Mouse (Mus musculus): ENCODE data around the gene Actg1. TPM values are rescaled to one million over a fixed set of nuclear protein-coding genes. Genes with fewer than 3 reads are reported as not detected.
A peak's percentile ranks its signal among the peaks of the same experiment; 100 is the strongest.

Actg1 gene
- polyA plus RNA-seq, 1 experiment = 7,516 TPM

DNA sequence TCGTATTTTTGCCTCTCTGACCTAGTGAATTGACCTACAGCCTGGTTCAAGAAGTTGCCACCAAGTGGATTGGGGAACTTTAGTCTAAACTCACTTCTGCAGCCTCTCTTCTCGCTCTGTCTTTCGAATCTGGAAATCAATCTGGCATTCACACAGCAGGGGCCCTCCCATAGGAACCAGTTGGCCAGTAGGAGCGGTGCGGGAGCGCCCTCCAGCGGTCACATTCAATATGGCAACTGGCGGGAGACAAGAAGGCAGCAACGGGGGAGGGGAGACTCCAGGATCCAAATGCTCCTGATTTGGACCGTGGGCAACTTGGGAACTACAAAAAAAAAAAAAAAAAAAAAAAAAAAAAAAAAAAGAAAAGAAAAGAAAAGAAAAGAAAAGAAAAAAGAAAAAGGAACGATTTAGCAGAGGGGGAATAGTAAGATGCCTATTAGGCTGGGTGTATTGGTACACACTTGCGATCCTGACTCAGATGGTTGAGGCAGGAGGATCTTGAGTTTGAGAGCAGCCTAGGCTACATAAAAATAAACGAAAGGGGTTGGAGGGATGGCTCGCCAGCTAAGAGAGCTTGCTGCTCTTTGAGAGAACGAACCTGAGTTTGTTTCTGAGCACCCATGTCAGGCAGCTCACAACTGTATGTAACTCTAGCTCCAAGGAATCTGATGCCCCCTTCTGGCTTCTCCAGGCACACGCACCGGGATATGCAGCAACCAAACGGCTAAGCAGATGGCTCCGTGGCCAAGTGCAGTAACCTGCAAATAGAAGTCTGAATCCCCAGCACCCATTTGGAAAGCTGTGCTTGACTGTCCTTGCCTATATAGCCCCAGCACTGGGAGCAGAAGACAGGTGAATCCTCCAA, 40.5 kb downstream of the Actg1 start:
- Histone ChIP-seq H3K79me2 (ENCODE audit: control insufficient read depth, insufficient read depth) (no peaks in the 10 kb centered on the region), H3ac (ENCODE audit: control insufficient read depth, insufficient read length, low read depth) (no peak overlapping the region), H3K4me3 (ENCODE audit: insufficient read depth, poor library complexity, severe bottlenecking) (no peak overlapping the region), H3K79me3 (ENCODE audit: low read depth) (no peaks in the 10 kb centered on the region), H3K27me3 (ENCODE audit: control insufficient read depth, insufficient read depth, insufficient read length) (no peaks in the 10 kb centered on the region), H3K36me3 (ENCODE audit: control insufficient read depth, insufficient read depth) (no peaks in the 10 kb centered on the region)
- TF ChIP-seq MYOD1 (IDR thresholded peaks at IDR 0.05; ENCODE audit: control insufficient read depth, insufficient read length, low read depth) (no peak), MAX (IDR thresholded peaks at IDR 0.05) (peak; percentile 31), MYOG (IDR thresholded peaks at IDR 0.05; ENCODE audit: control insufficient read depth, extremely low read depth, insufficient read length) (no peak), CTCF (IDR thresholded peaks at IDR 0.05; ENCODE audit: control insufficient read depth, insufficient read depth, insufficient read length) (peak; percentile 88)

- Histone ChIP-seq H3K79me3 (ENCODE audit: low read depth) (no peaks in the 10 kb centered on the region), H3K36me3 (ENCODE audit: control insufficient read depth, insufficient read depth) (no peaks in the 10 kb centered on the region), H3K79me2 (ENCODE audit: control insufficient read depth, insufficient read depth) (no peaks in the 10 kb centered on the region), H3ac (ENCODE audit: control insufficient read depth, insufficient read length, low read depth) (no peak overlapping the region), H3K4me3 (ENCODE audit: insufficient read depth, poor library complexity, severe bottlenecking) (no peak overlapping the region), H3K27me3 (ENCODE audit: control insufficient read depth, insufficient read depth, insufficient read length) (no peaks in the 10 kb centered on the region)
- TF ChIP-seq CEBPB (IDR thresholded peaks at IDR 0.05; ENCODE audit: low read depth) (no peak), CTCF (IDR thresholded peaks at IDR 0.05; ENCODE audit: control insufficient read depth, insufficient read depth, insufficient read length) (no peak), MAX (IDR thresholded peaks at IDR 0.05) (no peak), MYOD1 (IDR thresholded peaks at IDR 0.05; ENCODE audit: control insufficient read depth, insufficient read length, low read depth) (no peak), USF1 (IDR thresholded peaks at IDR 0.05; ENCODE audit: low read depth) (no peak), FOSL1 (IDR thresholded peaks at IDR 0.05; ENCODE audit: insufficient read depth, low read length, poor library complexity, severe bottlenecking) (no peak), MYOG (IDR thresholded peaks at IDR 0.05; ENCODE audit: control insufficient read depth, extremely low read depth, insufficient read length) (no peak)
Measured at GRCm38 (mm10) chr11:120307132-120307413, 41.3 kb downstream of the Actg1 start.

DNA sequence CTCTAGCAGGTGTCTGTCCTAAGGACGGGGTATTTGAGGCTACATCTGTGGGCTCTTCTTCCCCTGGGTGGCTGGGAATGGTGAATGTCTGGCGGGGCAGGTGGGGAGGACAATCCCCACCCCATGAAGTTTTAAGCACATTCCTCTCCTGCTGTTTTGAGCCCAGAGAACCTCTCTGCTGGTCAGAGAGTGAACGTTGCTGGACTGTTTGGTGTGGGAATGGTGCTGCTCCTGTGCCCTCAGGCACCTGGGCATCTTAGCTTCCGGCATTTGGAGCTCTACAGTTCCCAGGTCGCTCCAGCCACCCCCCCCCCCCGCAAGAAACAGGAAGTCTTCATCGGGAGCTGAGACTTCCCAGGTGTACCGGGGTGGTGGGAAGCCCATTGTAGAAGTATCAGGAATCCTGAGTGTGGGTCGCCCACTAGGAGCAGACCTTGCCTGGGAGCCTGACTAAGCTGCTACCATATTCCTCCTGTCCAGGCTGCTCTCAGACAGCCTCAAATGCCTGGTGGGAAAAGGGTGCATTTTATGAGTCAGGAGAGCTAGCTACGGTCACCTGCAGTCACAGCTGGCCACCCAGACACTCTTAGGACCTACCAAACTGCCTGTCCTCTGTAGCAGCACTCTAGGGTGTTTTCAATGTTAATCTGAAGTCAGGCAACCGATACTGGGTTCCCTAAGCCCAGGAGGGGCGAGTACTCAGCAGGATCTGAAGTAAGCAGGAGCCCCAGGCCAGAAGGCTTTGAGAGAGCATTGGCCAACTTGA, 41.8 kb downstream of the Actg1 start:
- Histone ChIP-seq H3K79me2 (ENCODE audit: control insufficient read depth, insufficient read depth) (no peaks in the 10 kb centered on the region), H3K27me3 (ENCODE audit: control insufficient read depth, insufficient read depth, insufficient read length) (no peaks in the 10 kb centered on the region), H3K79me3 (ENCODE audit: low read depth) (no peaks in the 10 kb centered on the region), H3K36me3 (ENCODE audit: control insufficient read depth, insufficient read depth) (no peaks in the 10 kb centered on the region), H3ac (ENCODE audit: control insufficient read depth, insufficient read length, low read depth) (no peak overlapping the region), H3K4me3 (ENCODE audit: insufficient read depth, poor library complexity, severe bottlenecking) (no peak overlapping the region)
- TF ChIP-seq CEBPB (IDR thresholded peaks at IDR 0.05; ENCODE audit: low read depth) (no peak), MYOG (IDR thresholded peaks at IDR 0.05; ENCODE audit: control insufficient read depth, extremely low read depth, insufficient read length) (no peak), MAX (IDR thresholded peaks at IDR 0.05) (no peak), USF1 (IDR thresholded peaks at IDR 0.05; ENCODE audit: low read depth) (no peak), CTCF (IDR thresholded peaks at IDR 0.05; ENCODE audit: control insufficient read depth, insufficient read depth, insufficient read length) (no peak), MYOD1 (IDR thresholded peaks at IDR 0.05; ENCODE audit: control insufficient read depth, insufficient read length, low read depth) (no peak), FOSL1 (IDR thresholded peaks at IDR 0.05; ENCODE audit: insufficient read depth, low read length, poor library complexity, severe bottlenecking) (no peak)

DNA sequence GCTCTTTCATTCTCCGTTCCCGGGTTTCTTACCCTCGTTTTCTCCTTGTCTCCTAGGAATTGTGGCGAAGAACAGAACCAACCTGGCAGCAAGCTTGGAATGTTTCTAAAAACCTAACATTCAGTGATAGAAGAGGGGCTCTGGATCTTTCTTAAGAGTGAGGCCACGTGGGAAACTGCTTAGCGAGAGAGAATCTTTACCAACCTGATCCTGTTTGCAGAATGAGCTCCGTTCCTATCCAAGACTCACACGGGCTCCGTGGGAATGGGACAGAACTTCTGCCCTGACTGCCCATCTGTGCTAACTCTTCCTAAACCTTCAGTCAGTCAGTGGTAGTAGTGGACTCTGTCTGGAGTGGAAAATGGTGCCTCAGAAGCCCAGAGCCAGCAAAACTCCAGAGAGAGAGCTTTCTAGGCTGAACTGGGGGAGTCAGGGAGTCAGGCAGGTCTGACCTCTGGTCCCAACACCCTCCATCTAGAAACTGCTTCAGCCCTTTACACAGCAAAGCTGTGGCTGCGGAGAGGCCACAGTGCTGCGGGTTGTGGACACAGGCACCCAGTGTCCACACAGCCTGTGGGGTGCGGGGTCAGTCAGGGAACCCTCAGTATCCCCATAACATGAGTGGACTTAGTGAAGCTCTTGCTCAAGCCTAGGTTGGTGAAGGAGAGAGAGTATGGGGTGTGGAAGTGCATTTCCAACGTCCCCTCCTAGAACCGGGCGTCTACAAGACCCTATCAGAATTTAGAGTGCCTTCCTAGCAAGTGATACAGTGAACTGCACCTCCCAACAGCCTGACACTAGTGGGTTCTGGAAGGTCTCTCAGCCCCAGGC, 42.6 kb downstream of the Actg1 start:
- no peaks in the 10 kb centered on the region for H3K79me2 ChIP-seq (ENCODE audit: control insufficient read depth, insufficient read depth)
- no peak overlapping the region for H3K4me3 ChIP-seq (ENCODE audit: insufficient read depth, poor library complexity, severe bottlenecking)
- H3K36me3 ChIP-seq (ENCODE audit: control insufficient read depth, insufficient read depth) = no peaks in the 10 kb centered on the region
- peak overlapping the region; percentile 77 for H3ac ChIP-seq (ENCODE audit: control insufficient read depth, insufficient read length, low read depth)
- no peaks in the 10 kb centered on the region for H3K27me3 ChIP-seq (ENCODE audit: control insufficient read depth, insufficient read depth, insufficient read length)
- no peaks in the 10 kb centered on the region for H3K79me3 ChIP-seq (ENCODE audit: low read depth)
- TF ChIP-seq CEBPB (IDR thresholded peaks at IDR 0.05; ENCODE audit: low read depth) (no peak), USF1 (IDR thresholded peaks at IDR 0.05; ENCODE audit: low read depth) (no peak)

DNA sequence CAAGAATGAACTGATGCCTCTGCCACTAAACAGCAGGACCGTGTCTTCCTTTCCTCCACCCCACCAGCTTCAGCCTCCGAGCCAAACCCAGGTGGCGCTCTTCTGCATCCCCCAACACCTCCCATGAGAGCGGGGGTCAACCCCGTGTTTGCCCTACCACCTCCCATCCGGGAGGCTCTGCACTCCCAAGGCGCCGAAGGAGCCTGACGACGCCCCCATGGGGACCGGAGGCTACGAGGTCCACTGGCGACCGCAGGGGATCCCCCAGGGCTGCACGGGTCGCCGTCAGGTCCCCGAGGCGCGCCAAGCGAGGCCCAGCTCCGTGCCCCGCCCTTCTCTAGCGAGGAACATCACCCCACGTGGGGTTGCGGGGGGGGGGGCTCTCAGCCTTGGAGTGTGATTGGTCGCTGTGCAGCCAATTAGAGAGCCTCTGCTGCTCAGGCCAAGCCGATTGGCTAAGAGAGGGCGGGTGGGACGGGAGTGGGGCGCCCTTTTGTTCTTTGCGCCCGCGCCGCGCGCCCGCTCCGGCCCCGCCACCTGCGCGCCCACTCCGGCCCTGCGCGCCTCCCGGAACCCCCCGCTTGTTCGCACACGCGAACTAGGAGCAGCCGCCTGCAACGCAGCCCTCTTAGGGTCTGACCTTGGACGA, 43.3 kb downstream of the Actg1 start:
- H3ac ChIP-seq (ENCODE audit: control insufficient read depth, insufficient read length, low read depth) = peak overlapping the region; percentile 77
- no peaks in the 10 kb centered on the region for H3K36me3 ChIP-seq (ENCODE audit: control insufficient read depth, insufficient read depth)
- H3K79me2 ChIP-seq (ENCODE audit: control insufficient read depth, insufficient read depth) = no peaks in the 10 kb centered on the region
- TF ChIP-seq MAX (IDR thresholded peaks at IDR 0.05) (peak; percentile 17), USF1 (IDR thresholded peaks at IDR 0.05; ENCODE audit: low read depth) (no peak), CTCF (IDR thresholded peaks at IDR 0.05; ENCODE audit: control insufficient read depth, insufficient read depth, insufficient read length) (peak; percentile 34), CEBPB (IDR thresholded peaks at IDR 0.05; ENCODE audit: low read depth) (no peak)
- no peaks in the 10 kb centered on the region for H3K27me3 ChIP-seq (ENCODE audit: control insufficient read depth, insufficient read depth, insufficient read length)
- no peaks in the 10 kb centered on the region for H3K79me3 ChIP-seq (ENCODE audit: low read depth)
- peak overlapping the region; percentile 18 for H3K4me3 ChIP-seq (ENCODE audit: insufficient read depth, poor library complexity, severe bottlenecking)
